Mouse (Mus musculus) neutrophil, adult 5-6 weeks (primary cell): ENCODE results near the gene Gm13288. TPM values are rescaled to one million over a fixed set of nuclear protein-coding genes. Genes with fewer than 3 reads are reported as not detected.
A peak's percentile ranks its signal among the peaks of the same experiment; 100 is the strongest.
"Not testable (repeated sequence)": the region's sequence is repeated elsewhere in the genome, so short reads cannot be mapped to it uniquely, and the experiment has no call there.

Experiments
- ATAC-seq: fragments of 151-379, 151-347 bp; 2 replicates; pipeline ENCODE4 v1.8.0; 2017; ENCODE audit warnings: mild to moderate bottlenecking, moderate TSS enrichment; ENCODE audit not compliant: insufficient number of reproducible peaks, poor library complexity, low FRiP score, severe bottlenecking; ENCODE audit errors: extremely low read depth
- total RNA-seq: library from RNA; stranded (forward); fragments of 200-1000 nt; gene quantifications from 2 replicates; pipeline ENCODE4 v1.2.3, GENCODE M21; 2017

Gm13288 gene
- total RNA-seq, 1 experiment from 2014 or later: not detected

- not testable (repeated sequence) for ATAC-seq
These were observed 11.2 kb upstream of the Gm13288 start, which contains the start of gene Gm13275 for GRCm38 (mm10) chr4:88793936-88794675. TSS of gene Gm13275 (plus strand) at chr4:88794487.

DNA sequence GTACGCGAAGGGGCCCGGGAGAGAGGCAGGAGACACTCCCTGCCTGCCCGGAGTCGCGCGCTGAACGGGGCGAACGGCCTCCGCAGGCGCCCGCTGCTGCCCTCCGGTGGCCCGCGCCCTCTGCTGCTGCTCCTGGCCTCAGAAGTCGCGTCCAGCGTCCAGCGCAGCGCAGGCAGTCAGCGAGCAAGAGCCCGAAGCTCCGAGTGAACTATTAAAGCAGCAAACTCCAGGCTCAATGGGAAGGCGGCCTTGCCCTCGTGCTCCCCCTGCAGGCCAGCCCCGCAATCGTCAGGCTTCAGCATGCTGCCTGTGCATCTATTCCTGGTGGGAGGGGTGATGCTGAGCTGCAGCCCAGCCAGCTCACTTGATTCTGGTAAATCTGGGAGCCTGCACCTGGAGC lies 8.2 kb upstream of the Gm13288 start, which contains the start of gene Gm13279:
Gm13279 (plus strand) TSS at position 301 of the 400 bp plus-strand sequence.
- ATAC-seq: not testable (repeated sequence)

- not testable (repeated sequence) for ATAC-seq
These were observed 6.0 kb upstream of the Gm13288 start, which contains the start of gene Gm13285 for GRCm38 (mm10) chr4:88799365-88799764. TSS of gene Gm13285 (plus strand) at chr4:88799665.

GRCm38 (mm10) chr4:88802954-88803353 lies 2.4 kb upstream of the Gm13288 start, which contains the start of gene Gm13287:
TSS of gene Gm13287 (plus strand) at chr4:88803254.
- not testable (repeated sequence) for ATAC-seq

- ATAC-seq: not testable (repeated sequence)
These were observed 430 bp downstream of the Gm13288 start for GRCm38 (mm10) chr4:88805761-88806160.

GRCm38 (mm10) chr4:88815928-88816327 lies 10.6 kb downstream of the Gm13288 start, which contains the start of gene Ifna7:
TSS of gene Ifna7 (plus strand) at chr4:88816228.
- no peak for ATAC-seq

DNA sequence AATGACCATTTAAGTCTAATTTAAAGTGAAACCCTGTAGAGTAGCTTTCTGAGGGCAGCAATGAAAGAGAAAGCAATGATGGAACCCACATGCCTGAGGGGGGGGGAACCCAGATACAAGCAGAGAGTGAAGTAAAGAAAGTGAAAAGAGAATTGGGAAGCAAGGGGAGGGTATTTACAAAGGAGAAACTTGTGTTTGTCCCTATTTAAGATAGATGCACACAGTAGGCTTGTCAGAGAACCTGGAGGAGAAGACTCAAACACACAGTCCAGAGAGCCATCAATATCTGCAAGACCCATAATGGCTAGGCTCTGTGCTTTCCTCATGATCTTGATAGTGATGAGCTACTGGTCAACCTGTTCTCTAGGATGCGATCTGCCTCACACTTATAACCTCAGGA lies 14.3 kb downstream of the Gm13288 start, which contains the start of gene Ifna11:
Ifna11 (plus strand) TSS at position 301 of the 400 bp plus-strand sequence.
- ATAC-seq: no peak

GRCm38 (mm10) chr4:88822995-88823394 lies 17.7 kb downstream of the Gm13288 start:
- ATAC-seq: no peak

DNA sequence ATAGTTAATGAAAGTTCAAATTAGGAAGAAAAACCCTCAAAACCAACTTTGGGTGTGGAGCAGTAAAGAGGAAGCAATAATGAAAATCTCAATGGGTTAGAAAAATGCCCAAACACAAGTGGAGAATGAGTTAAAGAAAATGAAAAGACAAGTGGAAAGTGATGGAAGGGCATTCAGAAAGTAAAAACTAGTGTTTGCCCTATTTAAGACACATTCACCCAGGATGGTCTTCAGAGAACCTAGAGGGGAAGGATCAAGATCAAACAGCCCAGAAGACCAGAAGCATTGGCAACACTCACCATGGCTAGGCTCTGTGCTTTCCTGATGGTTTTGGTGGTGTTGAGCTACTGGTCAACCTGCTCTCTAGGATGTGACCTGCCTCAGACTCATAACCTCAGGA lies 21.8 kb downstream of the Gm13288 start, which contains the start of gene Ifna6:
Ifna6 (plus strand) TSS at position 301 of the 400 bp plus-strand sequence.
- not testable (repeated sequence) for ATAC-seq

- no peak for ATAC-seq
These were observed 25.2 kb downstream of the Gm13288 start for GRCm38 (mm10) chr4:88830523-88830922.

DNA sequence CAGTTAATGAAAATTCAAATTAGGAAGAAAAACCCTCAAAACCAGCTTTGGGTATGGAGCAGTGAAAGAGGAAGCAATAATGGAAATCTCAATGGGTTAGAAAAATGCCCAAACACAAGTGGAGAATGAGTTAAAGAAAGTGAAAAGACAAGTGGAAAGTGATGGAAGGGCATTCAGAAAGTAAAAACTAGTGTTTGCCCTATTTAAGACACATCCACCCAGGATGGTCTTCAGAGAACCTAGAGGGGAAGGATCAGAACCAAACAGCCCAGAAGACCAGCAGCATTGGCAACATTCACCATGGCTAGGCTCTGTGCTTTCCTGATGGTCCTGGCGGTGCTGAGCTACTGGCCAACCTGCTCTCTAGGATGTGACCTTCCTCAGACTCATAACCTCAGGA lies 29.9 kb downstream of the Gm13288 start, which contains the start of gene Ifna5:
Ifna5 (plus strand) TSS at position 301 of the 400 bp plus-strand sequence.
- ATAC-seq: not testable (repeated sequence)

GRCm38 (mm10) chr4:88838828-88839227 lies 33.5 kb downstream of the Gm13288 start:
- ATAC-seq: peak; percentile 39; the same call in 1 of the 2 replicates

- no peak for ATAC-seq
These were observed 34.7 kb downstream of the Gm13288 start for GRCm38 (mm10) chr4:88840058-88840457.

DNA sequence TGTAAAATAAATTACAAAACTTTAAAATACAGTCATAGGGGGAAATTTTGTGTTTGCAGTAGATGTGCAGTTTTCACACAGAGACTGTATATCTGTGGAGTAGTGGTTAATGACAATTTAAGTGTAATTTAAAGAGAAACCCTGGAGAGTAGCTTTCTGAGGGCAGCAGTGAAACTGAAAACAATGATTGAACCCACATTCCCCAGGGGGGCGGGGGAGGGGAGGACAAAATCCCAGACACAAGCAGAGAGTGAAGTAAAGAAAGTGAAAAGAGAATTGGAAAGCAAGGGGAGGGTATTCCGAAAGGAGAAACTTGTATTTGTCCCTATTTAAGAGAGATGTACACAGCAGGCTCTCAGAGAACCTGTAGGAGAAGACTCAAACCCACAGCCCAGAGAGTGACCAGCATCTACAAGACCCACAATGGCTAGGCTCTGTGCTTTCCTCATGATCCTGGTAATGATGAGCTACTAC lies 36.1 kb downstream of the Gm13288 start, which contains the start of gene Ifna4:
Ifna4 (plus strand) TSS at position 424 of the 474 bp plus-strand sequence.
- no peak for ATAC-seq

DNA sequence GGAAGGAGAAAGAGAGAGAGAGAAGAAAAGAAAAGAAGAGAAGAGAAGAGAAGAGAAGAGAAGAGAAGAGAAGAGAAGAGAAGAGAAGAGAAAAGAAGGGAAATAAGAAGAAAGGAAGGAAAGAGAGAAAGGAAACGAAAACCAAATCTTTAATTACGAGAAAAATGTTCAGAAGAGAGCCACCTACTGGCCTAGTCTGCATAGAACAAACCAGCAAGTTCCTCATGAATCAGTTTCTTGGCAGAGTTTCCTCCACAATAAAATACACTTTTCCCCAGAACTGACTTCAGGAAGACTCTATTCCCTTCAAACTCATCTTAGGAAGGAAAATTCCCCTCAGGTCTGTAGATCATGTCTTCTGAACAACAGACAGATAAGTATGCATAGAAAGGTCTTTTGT lies 40.0 kb downstream of the Gm13288 start:
- ATAC-seq: no peak

GRCm38 (mm10) chr4:88849698-88850097 lies 44.4 kb downstream of the Gm13288 start, which contains the start of gene Ifna1:
TSS of gene Ifna1 (plus strand) at chr4:88850087.
- ATAC-seq: no peak

- ATAC-seq: no peak
These were observed 45.9 kb downstream of the Gm13288 start for GRCm38 (mm10) chr4:88851026-88851763.
